Mouse (Mus musculus) forebrain, embryonic 14.5 days (tissue): Measurements from ENCODE around the gene Atp23. TPM values are rescaled to one million over a fixed set of nuclear protein-coding genes. Genes with fewer than 3 reads are reported as not detected.
"Not testable (repeated sequence)": the region's sequence is repeated elsewhere in the genome, so short reads cannot be mapped to it uniquely, and the experiment has no call there.

Experiments used
- ATAC-seq: fragments of 200-750 bp; cut with Nextera tagmentation; 2 replicates; pipeline ENCODE4 v1.8.0; 2017; ENCODE audit warnings: mild to moderate bottlenecking, moderate library complexity
- DNase-seq: peaks from one replicate; pipeline ENCODE4 v3.0.0-alpha.2; 2015; ENCODE audit warnings: low spot score
- H3K27ac ChIP-seq: fragments of 300-500 bp; sonication (generic); 2 replicates; pipeline ENCODE4 v1.5.1; 2014; ENCODE audit warnings: low read depth, mild to moderate bottlenecking, control low read depth, low read length, moderate library complexity
- H3K27me3 ChIP-seq: fragments of 300-500 bp; sonication (generic); replicated peaks from 2 replicates; pipeline ENCODE4 v1.6.1; 2014; ENCODE audit warnings: low read length, control low read depth, mixed read lengths; ENCODE audit not compliant: control insufficient read depth, insufficient read depth
- H3K36me3 ChIP-seq: fragments of 300-500 bp; sonication (generic); 2 replicates; pipeline ENCODE4 v1.6.1; 2014; ENCODE audit warnings: low read length, control low read depth; ENCODE audit not compliant: control insufficient read depth, insufficient read depth
- H3K4me1 ChIP-seq: fragments of 300-500 bp; sonication (generic); 2 replicates; pipeline ENCODE4 v1.6.1; 2014; ENCODE audit warnings: antibody characterized with exemption, low read length, control low read depth; ENCODE audit not compliant: control insufficient read depth, insufficient read depth
- H3K4me2 ChIP-seq: fragments of 300-500 bp; sonication (generic); 2 replicates; pipeline ENCODE4 v1.6.1; 2014; ENCODE audit warnings: mild to moderate bottlenecking, control low read depth, low read length
- H3K4me3 ChIP-seq: fragments of 300-500 bp; sonication (generic); 2 replicates; pipeline ENCODE4 v1.5.1; 2014; ENCODE audit warnings: low read depth, low read length, control low read depth
- H3K9ac ChIP-seq: fragments of 300-500 bp; sonication (generic); 2 replicates; pipeline ENCODE4 v1.6.1; 2014; ENCODE audit warnings: mild to moderate bottlenecking, low read length, control low read depth, moderate library complexity
- H3K9me3 ChIP-seq: fragments of 300-500 bp; sonication (generic); replicated peaks from 2 replicates; pipeline ENCODE4 v1.6.1; 2016; ENCODE audit warnings: low read length, control low read depth, mixed read lengths; ENCODE audit not compliant: control insufficient read depth
- WGBS: fragments of 180-500 bp; shearing (Covaris S2); extraction: QIAGEN DNeasy Blood & Tissue Kit; methylation state at CpG from one replicate; pipeline ENCODE4 v1.1.7; 2014; 5-methylcytosine and 5-hydroxymethylcytosine counted together
- polyA plus RNA-seq: library from polyadenylated mRNA; unstranded; fragments of >200 nt; fragmentation: Nextera tagmentation; extraction: Ambion mirVana; gene quantifications from 2 replicates; pipeline ENCODE4 v1.2.1, GENCODE M21; 2014

Atp23 gene
- polyA plus RNA-seq, 1 experiment from 2014 or later: 10.0 TPM

- no peak overlapping the region for H3K4me3 ChIP-seq
- H3K36me3 ChIP-seq: no peaks in the 10 kb centered on the region
- peak overlapping the region; percentile 40; the same call in 1 of the 2 replicates for H3K27ac ChIP-seq
- H3K9me3 ChIP-seq: no peaks in the 10 kb centered on the region
- no peaks in the 10 kb centered on the region for H3K27me3 ChIP-seq
- H3K9ac ChIP-seq: peak overlapping the region; percentile 4; the same call in 1 of the 2 replicates
- peaks cover 6% of the 10 kb centered on the region; the same call in 1 of the 2 replicates for H3K4me1 ChIP-seq
- DNase-seq (peak; percentile 76), ATAC-seq (peak; percentile 74)
- WGBS: 3% methylated on average over 10 of the region's 10 CpGs
- H3K4me2 ChIP-seq: peak overlapping the region; percentile 37
Observed at GRCm38 (mm10) chr10:126845309-126845911, 55.7 kb downstream of the Atp23 start.

GRCm38 (mm10) chr10:126844689-126845088 lies 56.5 kb downstream of the Atp23 start:
- Histone ChIP-seq H3K4me3 (no peak overlapping the region), H3K4me1 (peaks cover 6% of the 10 kb centered on the region; the same call in 1 of the 2 replicates), H3K27ac (no peak overlapping the region; the same call in 1 of the 2 replicates), H3K4me2 (peak overlapping the region; percentile 37), H3K36me3 (no peaks in the 10 kb centered on the region), H3K9me3 (no peaks in the 10 kb centered on the region), H3K27me3 (no peaks in the 10 kb centered on the region), H3K9ac (no peak overlapping the region)
- DNase-seq: peak; percentile 59
- WGBS: 18% methylated on average over 12 of the region's 12 CpGs
- peak; percentile 62 for ATAC-seq

- DNase-seq (no peak), ATAC-seq (no peak)
- no peak overlapping the region for H3K4me2 ChIP-seq
- H3K4me1 ChIP-seq: peaks cover 2% of the 10 kb centered on the region; the same call in 1 of the 2 replicates
- no peaks in the 10 kb centered on the region for H3K36me3 ChIP-seq
- no peak overlapping the region for H3K9ac ChIP-seq
- no peaks in the 10 kb centered on the region for H3K9me3 ChIP-seq
- H3K27me3 ChIP-seq: no peaks in the 10 kb centered on the region
- H3K4me3 ChIP-seq: no peak overlapping the region
- no peak overlapping the region for H3K27ac ChIP-seq
Observed at GRCm38 (mm10) chr10:126840266-126840665, 60.9 kb downstream of the Atp23 start.

GRCm38 (mm10) chr10:126833006-126833405 lies 68.1 kb downstream of the Atp23 start:
- no peaks in the 10 kb centered on the region for H3K9me3 ChIP-seq
- ATAC-seq (no peak), DNase-seq (no peak)
- no peak overlapping the region for H3K9ac ChIP-seq
- no peak overlapping the region for H3K4me2 ChIP-seq
- no peaks in the 10 kb centered on the region for H3K27me3 ChIP-seq
- no peaks in the 10 kb centered on the region for H3K4me1 ChIP-seq
- no peaks in the 10 kb centered on the region for H3K36me3 ChIP-seq
- WGBS: 28% methylated on average over 5 of the region's 5 CpGs
- no peak overlapping the region for H3K27ac ChIP-seq
- no peak overlapping the region for H3K4me3 ChIP-seq

- Histone ChIP-seq H3K36me3 (no peaks in the 10 kb centered on the region), H3K27ac (no peak overlapping the region), H3K4me1 (no peaks in the 10 kb centered on the region), H3K4me2 (no peak overlapping the region), H3K27me3 (no peaks in the 10 kb centered on the region), H3K9me3 (no peaks in the 10 kb centered on the region), H3K4me3 (no peak overlapping the region), H3K9ac (no peak overlapping the region)
- no peak for ATAC-seq
- 57% methylated on average over 5 of the region's 5 CpGs for WGBS
- DNase-seq: no peak
Observed at GRCm38 (mm10) chr10:126831329-126831728, 69.8 kb downstream of the Atp23 start.

GRCm38 (mm10) chr10:126828618-126829017 lies 72.5 kb downstream of the Atp23 start:
- H3K4me3 ChIP-seq: no peak overlapping the region
- 33% methylated on average over 7 of the region's 7 CpGs for WGBS
- no peaks in the 10 kb centered on the region for H3K36me3 ChIP-seq
- no peak overlapping the region for H3K9ac ChIP-seq
- no peaks in the 10 kb centered on the region for H3K9me3 ChIP-seq
- DNase-seq: no peak
- peak overlapping the region; percentile 24; the same call in 1 of the 2 replicates for H3K4me2 ChIP-seq
- ATAC-seq: peak; percentile 47; the same call in 1 of the 2 replicates
- H3K4me1 ChIP-seq: no peaks in the 10 kb centered on the region
- no peaks in the 10 kb centered on the region for H3K27me3 ChIP-seq
- peak overlapping the region; percentile 67; the same call in 1 of the 2 replicates for H3K27ac ChIP-seq

- Histone ChIP-seq H3K4me3 (no peak overlapping the region), H3K9ac (no peak overlapping the region), H3K4me2 (peak overlapping the region; percentile 24; the same call in 1 of the 2 replicates), H3K4me1 (no peaks in the 10 kb centered on the region), H3K27ac (peak overlapping the region; percentile 67), H3K9me3 (no peaks in the 10 kb centered on the region), H3K36me3 (no peaks in the 10 kb centered on the region), H3K27me3 (no peaks in the 10 kb centered on the region)
- 11% methylated on average over 8 of the region's 8 CpGs for WGBS
- ATAC-seq (peak; percentile 92), DNase-seq (peak; percentile 89)
Observed at GRCm38 (mm10) chr10:126827941-126828593, 73.1 kb downstream of the Atp23 start.

GRCm38 (mm10) chr10:126826982-126827381 lies 74.2 kb downstream of the Atp23 start:
- H3K9ac ChIP-seq: no peak overlapping the region
- no peaks in the 10 kb centered on the region for H3K4me1 ChIP-seq
- H3K9me3 ChIP-seq: no peaks in the 10 kb centered on the region
- no peak overlapping the region for H3K27ac ChIP-seq
- no peak for ATAC-seq
- no peak overlapping the region for H3K4me2 ChIP-seq
- H3K36me3 ChIP-seq: no peaks in the 10 kb centered on the region
- no peak for DNase-seq
- no peaks in the 10 kb centered on the region for H3K27me3 ChIP-seq
- WGBS: 92% methylated on average over 6 of the region's 6 CpGs
- H3K4me3 ChIP-seq: no peak overlapping the region

GRCm38 (mm10) chr10:126826216-126826615 lies 74.9 kb downstream of the Atp23 start:
- H3K4me1 ChIP-seq, H3K27ac ChIP-seq, H3K4me2 ChIP-seq, H3K9me3 ChIP-seq, ATAC-seq, H3K9ac ChIP-seq, DNase-seq, H3K36me3 ChIP-seq, H3K4me3 ChIP-seq, H3K27me3 ChIP-seq: not testable (repeated sequence)
- WGBS: 85% methylated on average over 8 of the region's 8 CpGs
